Comparison of ENCODE assay signal across 8 mouse cellular contexts in genomic region chr11:49846401-49847070, GRCm38 (mm10). TPM values are rescaled to one million over a fixed set of nuclear protein-coding genes. Genes with fewer than 3 reads are reported as not detected.
DNase-seq lines count a peak whose midpoint lies in the region; ATAC-seq lines count a peak whose summit lies in the region.

Gene Mapk9, plus strand, starts transcription at chr11:49846751.

- H3K27me3 ChIP-seq in intestine, embryonic 14.5 days (replicated peaks; ENCODE audit: control insufficient read depth, insufficient read depth, low read length) = no peaks in the 10 kb centered on the region

- peak; percentile 98 to 99 for DNase-seq in adrenal gland, adult 18-20 months (ENCODE audit: low spot score in 2 of 2)
- DNase-seq in embryo, embryonic 11 days = peak; percentile 97
- DNase-seq in gastrocnemius, postnatal 25 days = peak; percentile 97
- peak; percentile 97 for DNase-seq in intestine, embryonic 14.5 days (ENCODE audit: low spot score)
- peak; percentile 98 to 99 for DNase-seq in left cerebral cortex, postnatal 14 days (ENCODE audit: low spot score in 2 of 2)
- DNase-seq in mesoderm, embryonic 11.5 days (ENCODE audit: low read depth, low spot score) = peak; percentile 98
- peak; percentile 98 for DNase-seq in right cerebral cortex, postnatal 36 days (ENCODE audit: low spot score in 2 of 2)
- DNase-seq in yolk sac, embryonic 10.5 days (ENCODE audit: low spot score) = peak; percentile 99

- peaks cover 19% of the 10 kb centered on the region for H3K4me1 ChIP-seq in intestine, embryonic 14.5 days (replicated peaks; ENCODE audit: control insufficient read depth, insufficient read depth, low read length)

- WGBS in intestine, embryonic 14.5 days = under 1% methylated on average over 67 of the region's 68 CpGs

- no peaks in the 10 kb centered on the region for H3K9me3 ChIP-seq in intestine, embryonic 14.5 days (ENCODE audit: control insufficient read depth, low read length)

- peak within 1 kb of the TSS; percentile 78 for H3K9ac ChIP-seq in intestine, embryonic 14.5 days (ENCODE audit: low read length)

- peak within 1 kb of the TSS; percentile 62 for H3K4me3 ChIP-seq in intestine, embryonic 14.5 days (ENCODE audit: low read depth, low read length)

- peak; percentile 99 for ATAC-seq in intestine, embryonic 14.5 days (replicated peaks; ENCODE audit: low FRiP score, low TSS enrichment, low read depth)

- no peaks in the 10 kb centered on the region for H3K36me3 ChIP-seq in intestine, embryonic 14.5 days (ENCODE audit: control insufficient read depth, insufficient read depth, low read length)

- peak within 1 kb of the TSS; percentile 56 for H3K4me2 ChIP-seq in intestine, embryonic 14.5 days (ENCODE audit: low read length)

- intact Hi-C loops in left cerebral cortex, postnatal 14 days (cut with DNase I) = loop anchor here (5.0 kb wide), 1 partner anchor 119 kb away; no protein-coding TSS in a partner anchor

- peak within 1 kb of the TSS; percentile 63; the same call in 1 of the 2 replicates for H3K27ac ChIP-seq in intestine, embryonic 14.5 days (ENCODE audit: low read depth)

RNA-seq across cellular contexts. Expression of gene Mapk9, which starts in this region (rescaled TPM):
- 10 to 100 TPM; 61.6 to 71.3 TPM for total RNA-seq in adrenal gland, adult 18-20 months (2021)
- 10 to 100 TPM; 40.7 to 47.1 TPM for total RNA-seq in gastrocnemius, postnatal 25 days (2021)
- 32.2 and 33.4 TPM in 2 replicates for polyA plus RNA-seq in intestine, embryonic 14.5 days (2014; fragmentation: Nextera tagmentation; extraction: Ambion mirVana)
- 100 to 1,000 TPM; 205 to 219 TPM for total RNA-seq in left cerebral cortex, postnatal 14 days (2021)

Comparison
In these comparisons a context has a peak if more than half of its experiments do, and no peak if none do; other contexts are left out.
1. Peak in every context shown above with its lines: DNase-seq, ATAC-seq, H3K4me3 ChIP-seq and H3K27ac ChIP-seq.